Mouse (Mus musculus): ENCODE results near the gene Dpy19l3. TPM values are rescaled to one million over a fixed set of nuclear protein-coding genes. Genes with fewer than 3 reads are reported as not detected.
A peak's percentile ranks its signal among the peaks of the same experiment; 100 is the strongest.

Gene Dpy19l3
- 10 to 100 TPM; 73.1 to 97.4 (median 87.4) TPM for total RNA-seq (2022)

DNA sequence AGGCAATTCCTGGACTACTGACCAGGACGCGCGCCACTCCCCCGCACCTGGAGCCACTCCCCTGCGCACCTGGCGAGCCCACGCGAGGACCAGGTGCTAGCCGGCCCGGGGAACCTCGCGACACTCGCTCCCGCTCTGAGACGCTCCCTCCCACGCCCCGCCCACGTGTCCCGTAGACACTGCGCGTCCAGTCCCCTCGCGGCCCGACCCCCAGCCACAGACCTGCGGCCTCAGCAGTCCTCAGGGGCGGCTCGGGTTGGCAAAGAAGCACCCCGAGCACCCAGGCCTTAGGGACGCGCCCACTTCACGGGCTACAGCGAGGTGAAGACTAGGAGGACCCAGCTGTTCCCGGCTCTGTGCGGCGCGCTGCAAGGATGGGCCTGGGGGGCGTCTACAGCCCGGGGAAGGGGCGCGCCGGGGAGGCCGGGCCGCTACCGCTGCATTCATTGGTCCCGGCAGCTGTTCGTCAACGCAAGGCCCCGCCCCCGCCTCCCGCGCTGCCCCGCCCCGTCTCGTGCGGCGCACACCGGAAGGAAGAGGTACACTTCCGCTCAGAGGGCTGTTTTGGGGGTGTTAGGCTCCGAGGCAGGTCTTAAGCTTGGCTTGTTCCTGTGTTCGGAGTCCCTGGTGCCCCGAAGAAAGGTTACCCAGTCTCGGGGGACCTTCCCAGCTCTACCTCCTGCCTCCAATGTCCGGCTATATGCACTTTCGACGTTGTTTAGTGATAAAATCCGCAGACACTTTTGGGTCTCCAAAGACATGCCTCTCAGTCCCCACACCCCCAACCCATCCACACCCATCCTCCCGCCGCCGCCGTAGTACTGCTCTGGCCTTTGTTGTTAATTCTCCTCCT is at the start of gene Dpy19l3:
TSS of gene Dpy19l3 (minus strand) at position 422 of the 853 bp plus-strand sequence.
- peak; percentile 74 to 86 for DNase-seq (ENCODE audit: low spot score in 2 of 2)

DNA sequence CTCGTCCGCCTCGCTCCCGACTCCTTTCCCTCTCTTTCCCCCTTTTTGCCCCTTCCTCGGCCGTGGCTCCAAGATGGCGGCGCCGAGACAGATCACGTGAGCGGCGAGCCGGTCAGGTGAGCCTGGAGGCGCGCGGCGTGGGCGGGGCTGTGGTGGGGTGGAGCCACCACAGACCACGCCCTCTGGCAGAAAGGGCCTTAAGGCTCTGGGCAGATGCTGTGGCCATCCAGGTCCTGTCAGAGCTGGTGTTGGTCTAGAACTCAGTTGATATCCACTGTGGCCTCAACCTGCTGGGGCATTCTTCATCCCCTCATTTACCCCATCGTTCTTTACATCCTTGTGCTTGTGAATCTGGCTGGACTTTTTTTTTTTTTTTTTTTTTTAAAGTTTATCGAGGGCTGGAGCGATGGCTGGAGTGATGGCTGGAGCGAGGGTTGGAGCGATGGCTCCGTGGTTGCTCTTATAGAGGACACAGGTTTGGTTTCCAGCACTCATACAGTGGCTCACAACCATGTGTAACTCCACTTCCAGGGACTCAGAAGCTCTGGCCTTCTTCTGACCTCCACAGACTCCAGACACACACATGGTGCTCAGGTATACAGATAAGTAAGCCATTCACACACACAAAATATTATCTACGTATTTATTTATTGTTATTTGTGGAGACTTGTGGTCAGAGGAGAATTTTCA is 48.8 kb upstream of the Dpy19l3 start, which contains the start of gene Zfp507:
TSS of gene Zfp507 (minus strand) at position 98 of the 690 bp plus-strand sequence.
- peak; percentile 83 for DNase-seq (ENCODE audit: low spot score in 2 of 2)

DNA sequence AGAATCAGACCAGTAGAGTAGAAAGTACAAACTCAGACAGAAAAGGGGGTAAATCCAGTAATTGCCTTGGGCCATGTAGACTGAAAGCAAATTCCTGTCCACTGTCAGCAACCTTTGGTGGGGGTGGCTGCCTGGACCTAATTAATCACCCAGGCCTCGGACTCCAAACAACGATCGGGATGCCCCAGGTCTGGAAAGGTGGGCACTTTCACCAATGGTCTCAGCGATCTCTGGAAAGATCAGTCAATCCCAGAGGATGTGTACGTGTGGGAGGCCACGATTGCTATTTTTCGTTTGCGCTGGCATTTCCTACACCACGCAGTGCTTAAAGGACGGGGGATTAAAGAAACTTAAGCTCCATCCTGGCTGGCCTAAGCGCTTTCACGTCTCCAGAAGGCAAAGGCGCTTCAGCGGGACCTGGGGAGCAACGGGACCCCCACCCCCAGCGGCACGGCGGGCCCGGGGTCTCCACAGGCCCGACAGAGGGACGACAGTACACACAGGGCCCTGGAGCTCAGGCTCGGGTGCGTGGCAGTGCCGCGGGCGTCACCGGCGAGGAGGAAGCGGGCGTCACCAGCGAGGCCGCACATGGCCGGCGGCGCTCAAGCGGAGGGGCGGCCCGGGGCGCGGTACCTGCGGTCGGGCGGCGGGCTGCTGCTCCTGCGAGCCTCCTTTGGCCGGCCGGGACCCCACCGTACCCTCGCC is 48.1 kb upstream of the Dpy19l3 start:
- no peak for DNase-seq (ENCODE audit: low spot score in 2 of 2)

DNA sequence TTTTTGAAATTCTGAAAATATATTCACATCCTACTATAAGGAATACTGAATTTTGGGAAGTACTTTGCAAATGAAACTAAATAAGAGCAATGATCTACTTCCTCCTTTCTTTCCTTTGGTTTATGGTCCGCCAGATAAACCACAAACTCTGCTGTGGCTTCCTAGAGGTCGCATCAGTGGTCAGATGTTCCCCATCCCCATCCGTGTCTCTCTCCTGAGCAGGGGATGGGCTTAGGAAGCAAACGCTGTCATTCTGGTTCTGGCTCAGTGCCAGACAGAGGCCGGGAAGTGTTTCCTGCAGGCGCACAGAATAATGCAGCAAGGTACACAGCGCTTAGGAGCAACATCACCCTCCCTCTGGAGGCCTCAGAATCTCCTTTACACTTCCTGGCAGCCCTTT is 41.9 kb upstream of the Dpy19l3 start:
- DNase-seq (ENCODE audit: low spot score in 2 of 2) = no peak

DNA sequence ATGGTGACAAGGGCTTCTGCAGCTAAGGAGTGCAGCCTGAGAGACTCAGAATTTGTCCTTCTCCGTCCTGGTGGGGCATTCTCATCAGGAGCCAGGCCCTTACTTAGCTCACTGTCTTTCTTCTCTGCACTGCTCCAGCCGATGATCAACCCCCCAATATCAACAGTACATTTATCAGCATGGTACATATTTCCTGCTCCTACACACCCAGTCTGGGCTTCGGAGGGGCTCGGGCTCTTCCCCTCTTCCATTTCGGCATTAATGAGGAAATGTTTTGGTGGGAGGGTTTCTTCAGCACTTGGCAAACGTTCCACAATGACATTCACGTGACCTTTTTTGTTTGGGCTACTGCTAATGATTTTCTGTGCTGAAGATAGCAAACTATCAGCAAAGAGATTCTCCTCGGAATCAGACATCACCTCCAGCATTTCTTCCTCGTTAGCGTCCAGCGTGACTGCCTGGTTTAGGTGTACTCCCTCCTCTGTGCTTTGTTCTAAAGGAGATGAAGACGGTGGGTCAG is 40.0 kb upstream of the Dpy19l3 start:
- no peak for DNase-seq (ENCODE audit: low spot score in 2 of 2)

DNA sequence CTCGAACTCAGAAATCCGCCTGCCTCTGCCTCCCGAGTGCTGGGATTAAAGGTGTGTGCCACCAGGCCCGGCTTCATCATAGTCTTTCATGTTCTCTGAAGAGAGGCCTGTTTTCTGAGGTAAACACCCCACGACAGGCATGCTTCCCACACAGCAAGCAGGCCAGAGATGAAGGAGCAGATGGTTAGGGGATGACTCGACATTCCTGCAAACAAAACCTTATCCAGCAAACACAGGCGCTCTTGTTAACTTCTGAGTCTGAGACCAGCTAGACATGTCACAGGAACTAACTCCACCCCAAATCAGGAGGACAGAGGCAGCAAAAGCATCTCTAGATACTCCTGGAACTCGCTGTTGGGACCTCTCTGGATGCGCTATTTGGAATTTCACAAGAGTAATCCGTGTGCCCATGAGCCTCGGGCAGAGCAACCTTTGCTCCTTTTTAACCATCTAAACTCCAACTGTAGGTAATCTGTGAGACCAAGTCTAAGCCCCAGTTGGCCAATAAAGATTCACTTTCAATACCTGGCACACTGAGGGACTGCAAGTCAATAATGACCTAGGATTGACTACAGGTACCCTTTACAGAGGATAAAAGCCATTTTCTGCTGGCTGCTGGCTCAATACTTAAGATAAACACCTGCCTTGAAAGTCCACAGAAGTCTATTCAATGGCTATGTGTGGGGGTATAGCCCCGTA is 38.0 kb upstream of the Dpy19l3 start:
- DNase-seq (ENCODE audit: low spot score in 2 of 2) = peak; percentile 51

DNA sequence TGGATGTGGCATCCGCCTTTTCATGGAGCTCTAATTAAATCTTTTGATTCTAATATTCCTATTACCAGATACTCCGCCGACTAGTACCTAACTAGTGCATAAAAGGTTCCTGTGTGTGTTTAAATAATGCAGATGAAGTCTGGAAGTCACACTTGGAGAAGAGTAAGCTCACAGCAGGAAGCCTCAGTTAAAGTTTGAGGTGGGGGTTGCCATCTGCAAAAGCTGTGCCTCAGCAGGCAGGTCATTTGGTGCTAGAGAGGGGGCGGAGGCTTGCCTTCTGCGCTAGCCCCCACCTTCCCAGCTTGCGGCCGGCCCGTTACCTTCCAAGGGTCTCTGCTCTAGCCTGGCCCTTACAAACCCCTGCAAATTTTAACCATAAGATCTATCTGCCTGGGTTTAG is 36.7 kb upstream of the Dpy19l3 start:
- DNase-seq (ENCODE audit: low spot score in 2 of 2) = no peak

DNA sequence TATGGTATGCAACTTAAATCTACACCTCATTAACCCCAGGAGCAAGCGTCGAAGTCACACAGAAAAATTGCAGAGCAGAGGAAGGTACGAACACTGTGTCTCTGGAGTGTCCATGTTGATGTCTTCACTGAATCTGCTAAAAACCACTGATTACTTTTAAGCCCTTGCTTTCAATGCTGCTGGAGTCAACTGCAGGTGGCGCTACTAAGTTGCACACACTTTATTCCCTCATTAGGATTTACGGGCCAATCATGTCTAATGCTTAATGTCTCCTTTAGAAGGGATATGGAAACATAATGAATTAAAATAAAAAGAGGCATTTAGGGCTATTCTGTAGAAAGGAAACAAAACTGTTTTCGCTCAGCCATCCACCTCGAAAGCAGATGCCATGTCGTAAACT is 35.9 kb upstream of the Dpy19l3 start:
- no peak for DNase-seq (ENCODE audit: low spot score in 2 of 2)

DNA sequence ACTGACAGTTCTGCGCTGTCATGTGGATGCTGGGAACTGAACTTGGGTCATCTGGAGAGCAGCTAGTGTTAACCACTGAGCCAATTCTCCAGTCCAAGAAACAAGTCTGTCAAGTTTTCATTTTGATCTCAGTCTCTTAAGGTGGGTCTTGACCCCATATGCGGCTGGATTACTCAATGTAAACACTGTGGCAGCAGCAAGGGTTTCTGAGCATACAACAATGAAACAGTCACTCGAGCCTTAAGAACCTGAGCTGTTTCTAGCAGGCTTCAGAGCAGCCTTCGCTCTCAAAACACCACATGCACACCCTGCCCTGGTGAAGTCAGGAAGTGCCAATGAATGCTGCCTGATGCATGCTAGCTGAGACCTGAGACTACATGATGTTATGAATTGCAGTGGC is 31.3 kb upstream of the Dpy19l3 start:
- DNase-seq (ENCODE audit: low spot score in 2 of 2) = no peak

DNA sequence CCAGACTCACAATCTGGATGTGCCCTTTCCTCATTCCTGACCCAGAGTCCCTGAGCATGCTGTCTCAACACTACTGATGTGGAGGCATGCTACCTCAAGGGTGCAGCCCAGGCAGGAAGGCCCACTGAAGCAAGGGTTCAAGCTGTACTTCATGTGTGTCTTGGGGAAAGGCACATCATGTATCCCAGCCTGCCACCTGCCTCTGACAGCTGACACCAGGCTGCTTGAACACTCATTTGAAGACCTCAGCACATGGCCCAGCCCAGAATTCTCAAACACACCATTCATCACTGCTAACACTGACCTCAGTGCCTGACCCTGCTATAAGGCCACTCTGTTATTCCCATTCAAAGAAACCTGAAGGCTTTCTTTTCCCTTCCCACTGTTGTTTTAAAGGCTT is 28.0 kb upstream of the Dpy19l3 start:
- DNase-seq (ENCODE audit: low spot score in 2 of 2) = no peak

DNA sequence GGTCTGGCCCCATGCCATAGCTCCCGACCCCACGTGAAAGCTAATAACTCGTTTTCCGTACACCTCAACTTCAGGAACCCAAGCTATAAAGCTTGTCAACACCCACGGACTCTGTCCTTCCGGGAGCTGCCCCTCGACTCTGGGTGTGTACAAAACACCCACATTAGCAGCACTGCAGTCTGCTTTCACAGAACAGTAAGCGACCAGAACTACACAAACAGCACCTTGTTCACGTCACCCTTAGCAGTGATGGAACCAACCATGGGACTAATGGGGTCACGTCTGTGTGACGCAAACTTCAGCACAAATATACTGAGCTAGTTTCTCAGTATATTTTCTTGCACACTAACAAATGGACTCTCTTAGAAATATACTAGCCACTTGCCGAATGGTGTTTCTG is 19.9 kb upstream of the Dpy19l3 start:
- no peak for DNase-seq (ENCODE audit: low spot score in 2 of 2)

DNA sequence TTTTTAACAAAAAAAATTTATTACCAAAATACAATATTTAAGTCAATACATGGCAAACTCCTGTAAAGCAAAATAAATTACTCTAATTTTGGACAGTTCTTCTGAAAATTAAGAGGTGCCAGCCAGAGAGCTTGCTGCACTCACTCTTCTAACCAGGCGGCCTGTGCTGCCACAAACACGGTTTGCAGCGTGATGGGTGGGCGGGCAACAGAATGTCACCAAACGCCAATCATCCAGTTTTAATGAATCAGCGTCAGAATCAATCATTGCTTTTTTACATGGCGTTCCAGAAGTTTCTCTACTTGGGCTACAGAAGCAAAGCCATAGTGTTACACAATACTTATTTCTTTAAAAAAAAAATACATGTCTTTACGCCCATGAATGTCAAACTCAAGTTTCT is 18.1 kb upstream of the Dpy19l3 start:
- no peak for DNase-seq (ENCODE audit: low spot score in 2 of 2)

DNA sequence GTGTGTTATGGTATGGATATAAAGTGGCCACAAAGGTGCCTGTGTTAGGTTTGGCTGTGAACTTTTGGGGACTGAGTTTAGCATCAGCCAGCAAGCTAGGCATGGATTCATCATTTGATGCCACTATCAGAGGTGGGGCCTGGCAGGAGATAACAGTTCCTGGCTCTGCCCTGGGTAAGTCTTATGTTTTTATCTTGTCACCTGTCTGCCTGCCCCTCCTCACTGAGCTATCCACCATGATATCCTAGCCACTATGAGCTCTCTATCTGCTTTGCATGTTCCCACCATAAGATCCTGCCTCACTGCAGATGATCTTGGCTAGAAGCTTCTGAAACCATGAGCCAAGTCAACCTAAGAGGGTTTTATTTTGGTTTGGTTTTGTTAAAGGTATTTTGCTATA is 16.9 kb upstream of the Dpy19l3 start:
- no peak for DNase-seq (ENCODE audit: low spot score in 2 of 2)

DNA sequence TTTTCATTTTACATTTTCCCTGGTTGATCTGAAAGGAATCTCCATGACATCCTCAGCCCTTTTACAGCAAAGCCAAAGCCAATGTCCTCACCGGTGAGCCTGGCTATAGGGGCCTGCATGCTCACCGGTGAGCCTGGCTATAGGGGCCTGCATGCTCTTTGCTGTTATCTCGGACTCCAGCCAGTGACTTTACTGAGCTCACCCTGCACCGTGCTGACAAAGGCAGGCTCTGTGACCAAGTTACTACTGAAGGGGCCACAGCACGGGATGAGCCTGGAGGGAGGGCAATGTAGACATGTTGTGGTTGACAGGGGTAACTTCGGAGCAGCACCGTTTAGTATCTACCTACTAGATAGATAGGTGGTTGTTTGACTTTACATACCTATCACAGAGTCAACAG is 15.9 kb upstream of the Dpy19l3 start:
- no peak for DNase-seq (ENCODE audit: low spot score in 2 of 2)

DNA sequence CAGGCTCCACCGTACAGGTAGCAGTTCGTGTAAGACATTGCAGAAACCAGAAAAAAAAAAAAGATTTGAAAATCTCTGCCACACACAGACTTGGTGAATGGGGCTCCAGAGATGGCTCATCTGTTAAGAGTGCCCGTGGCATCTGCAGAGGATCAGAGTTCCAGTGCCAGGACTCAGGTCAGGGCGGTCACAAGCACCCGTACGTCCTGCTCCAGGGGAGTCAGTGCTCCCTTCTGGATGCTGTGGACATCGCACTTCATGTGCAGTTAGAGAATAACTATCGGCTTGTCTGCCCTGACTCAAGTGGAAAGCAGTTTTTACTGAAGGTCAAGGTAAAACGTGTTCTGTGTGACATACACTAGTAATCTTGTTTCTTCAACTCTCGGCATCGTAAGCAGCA is 10.2 kb upstream of the Dpy19l3 start:
- DNase-seq (ENCODE audit: low spot score in 2 of 2) = no peak

DNA sequence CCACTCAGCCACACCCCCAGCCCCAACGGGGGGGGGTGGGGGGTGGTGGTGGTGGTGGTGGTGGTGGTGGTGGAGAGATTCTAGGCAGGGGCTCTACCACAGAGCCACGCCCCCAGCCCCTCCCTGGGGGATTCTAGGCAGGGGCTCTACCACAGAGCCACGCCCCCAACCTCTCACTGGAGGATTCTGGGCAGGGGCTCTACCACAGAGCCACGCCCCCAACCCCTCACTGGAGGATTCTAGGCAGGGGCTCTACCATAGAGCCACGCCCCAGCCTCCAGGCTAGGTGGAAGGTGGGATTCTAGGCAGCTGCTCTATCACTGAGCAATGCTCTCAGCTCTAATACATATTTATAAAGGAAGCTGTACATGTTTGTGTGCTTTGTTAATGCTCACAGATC is 7.5 kb upstream of the Dpy19l3 start:
- no peak for DNase-seq (ENCODE audit: low spot score in 2 of 2)

DNA sequence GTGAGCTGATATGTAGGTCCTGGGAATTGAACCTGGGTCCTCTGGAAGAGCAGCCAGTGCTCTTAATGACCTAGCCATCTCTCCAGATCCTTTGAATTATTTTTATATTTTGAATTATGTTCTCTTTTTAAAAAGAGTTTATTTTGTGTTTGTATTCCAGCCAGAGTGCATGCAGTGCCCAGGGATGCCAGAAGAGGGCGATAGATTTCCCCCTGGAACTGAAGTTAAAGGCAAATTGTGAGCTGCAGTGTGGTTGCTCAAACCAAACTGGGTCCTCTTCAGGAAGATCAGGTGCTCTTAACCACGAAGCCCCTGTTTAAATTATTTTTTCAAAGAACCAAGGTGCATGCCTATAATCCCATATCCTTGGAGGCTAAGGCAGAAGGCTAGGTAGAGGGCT is 5.3 kb upstream of the Dpy19l3 start:
- no peak for DNase-seq (ENCODE audit: low spot score in 2 of 2)

DNA sequence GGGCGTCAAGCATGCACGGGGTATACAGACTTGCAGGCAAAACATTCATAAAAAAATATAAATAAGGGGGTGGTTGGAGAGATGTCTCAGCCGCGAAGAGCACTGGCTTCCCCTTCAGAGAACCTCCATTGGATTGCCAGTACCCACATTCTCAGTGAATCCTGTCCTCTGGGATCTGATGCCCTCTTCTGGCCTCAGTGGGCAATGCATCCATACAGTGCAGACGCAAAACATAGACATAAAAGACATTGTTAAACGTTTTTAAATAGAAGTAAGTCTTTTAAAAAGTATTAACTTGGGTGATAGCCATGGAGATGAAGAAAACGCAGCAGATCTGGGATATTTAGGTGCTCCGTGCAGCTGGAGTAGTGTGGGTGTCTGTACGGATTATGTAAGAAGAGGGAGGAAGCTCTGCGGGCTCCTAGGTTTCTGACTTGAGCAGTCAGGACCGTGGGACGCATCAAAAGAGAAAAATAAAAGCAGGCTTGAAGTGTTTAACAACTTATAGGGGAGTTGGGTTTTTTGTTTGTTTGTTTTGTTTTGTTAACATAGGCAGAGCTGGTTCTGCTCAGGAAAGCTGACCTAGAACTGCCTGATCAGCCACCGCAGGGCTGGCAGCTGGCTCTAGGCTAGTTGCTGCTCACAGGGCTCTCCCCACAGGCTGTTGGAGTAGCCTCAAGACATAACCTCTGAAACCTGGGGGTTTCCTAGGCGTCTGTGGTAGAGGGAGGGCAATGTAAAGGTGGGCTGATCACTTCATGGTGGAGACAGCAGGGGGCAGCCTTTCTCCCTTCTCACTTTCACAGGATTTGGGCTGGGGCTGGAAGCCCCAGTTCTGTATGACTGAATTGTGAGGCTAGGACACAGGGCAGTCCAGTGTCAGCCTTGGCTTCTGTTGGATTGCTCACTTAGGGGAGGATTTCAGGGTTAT is 2.5 kb upstream of the Dpy19l3 start:
- DNase-seq (ENCODE audit: low spot score in 2 of 2) = no peak

DNA sequence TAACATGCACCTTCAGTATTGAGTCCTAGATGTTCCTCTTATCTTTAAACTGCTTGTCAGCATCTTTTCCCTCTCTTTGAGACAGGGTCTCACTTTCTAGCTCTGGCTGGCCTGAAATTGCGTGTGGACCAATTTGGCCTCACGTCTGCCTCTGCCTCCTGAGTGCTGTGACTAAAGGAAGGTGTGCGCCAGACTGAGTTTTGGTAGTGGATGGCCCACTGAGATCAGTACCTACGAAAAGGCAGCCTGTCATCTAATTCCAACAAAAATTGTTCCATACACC is 573 bp upstream of the Dpy19l3 start:
- no peak for DNase-seq (ENCODE audit: low spot score in 2 of 2)

DNA sequence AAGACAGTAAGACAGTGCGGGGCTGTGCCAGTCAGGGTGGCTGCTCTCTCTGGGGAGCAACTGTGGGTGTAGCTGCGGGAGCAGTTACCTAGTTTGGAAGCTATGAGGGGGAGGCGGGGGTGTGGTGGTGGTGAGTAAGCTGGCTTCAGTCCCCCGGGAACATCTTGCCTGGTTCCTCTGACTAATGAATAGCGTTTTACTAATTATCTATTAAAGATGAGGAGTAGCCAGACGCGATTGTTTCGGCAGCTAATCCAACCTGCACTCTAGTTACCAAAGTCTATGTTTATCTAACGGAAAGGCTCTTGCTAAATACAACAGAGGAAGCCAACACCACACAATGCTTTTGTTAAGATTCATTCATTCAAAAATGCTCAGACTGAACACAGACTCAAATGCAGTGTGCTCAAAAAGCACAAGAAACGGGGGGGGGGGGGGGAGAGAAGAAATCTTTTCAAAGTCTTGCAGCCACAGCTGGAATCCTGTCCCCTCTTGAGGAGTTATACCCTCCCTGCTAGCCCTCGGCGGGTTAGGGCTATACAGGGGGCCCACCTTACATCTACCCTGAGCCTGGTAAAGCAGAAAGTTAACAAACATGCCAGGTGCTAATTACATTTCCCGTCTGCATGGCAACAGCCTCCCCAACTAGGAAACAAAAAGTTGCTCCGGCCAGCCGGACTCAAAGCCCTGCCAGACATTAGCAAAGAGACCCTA is 778 bp downstream of the Dpy19l3 start:
- peak; percentile 54 to 68 for DNase-seq (ENCODE audit: low spot score in 2 of 2)
